Mouse (Mus musculus) hindbrain, embryonic 16.5 days (tissue): Measurements from ENCODE around the gene Apod. TPM values are rescaled to one million over a fixed set of nuclear protein-coding genes. Genes with fewer than 3 reads are reported as not detected.
A peak's percentile ranks its signal among the peaks of the same experiment; 100 is the strongest.

Source experiments
- ATAC-seq: fragments of 200-750 bp; cut with Nextera tagmentation; 2 replicates; pipeline ENCODE4 v1.8.0; 2017; ENCODE audit warnings: moderate TSS enrichment, moderate library complexity
- H3K27ac ChIP-seq: fragments of 300-500 bp; sonication (generic); 2 replicates; pipeline ENCODE4 v1.5.1; 2014; ENCODE audit warnings: low read depth, mild to moderate bottlenecking, control low read depth, low read length, moderate library complexity
- H3K27me3 ChIP-seq: fragments of 300-500 bp; sonication (generic); replicated peaks from 2 replicates; pipeline ENCODE4 v1.6.1; 2014; ENCODE audit warnings: low read length; ENCODE audit not compliant: control insufficient read depth, insufficient read depth
- H3K36me3 ChIP-seq: fragments of 300-500 bp; sonication (generic); 2 replicates; pipeline ENCODE4 v1.6.1; 2014; ENCODE audit warnings: mild to moderate bottlenecking, low read length, moderate library complexity, mixed read lengths; ENCODE audit not compliant: control insufficient read depth, insufficient read depth
- H3K4me1 ChIP-seq: fragments of 300-500 bp; sonication (generic); 2 replicates; pipeline ENCODE4 v1.6.1; 2014; ENCODE audit warnings: low read depth, low read length; ENCODE audit not compliant: control insufficient read depth, insufficient read depth
- H3K4me2 ChIP-seq: fragments of 300-500 bp; sonication (generic); 2 replicates; pipeline ENCODE4 v1.6.1; 2014; ENCODE audit warnings: mild to moderate bottlenecking, low read length, control low read depth, moderate library complexity
- H3K4me3 ChIP-seq: fragments of 300-500 bp; sonication (generic); 2 replicates; pipeline ENCODE4 v1.5.1; 2014; ENCODE audit warnings: mild to moderate bottlenecking, low read length, control low read depth, moderate library complexity
- H3K9ac ChIP-seq: fragments of 300-500 bp; sonication (generic); 2 replicates; pipeline ENCODE4 v1.6.1; 2014; ENCODE audit warnings: low read depth, mild to moderate bottlenecking, control low read depth, low read length, moderate library complexity
- H3K9me3 ChIP-seq: fragments of 300-500 bp; sonication (generic); 2 replicates; pipeline ENCODE4 v1.6.1; 2014; ENCODE audit warnings: mild to moderate bottlenecking, low read length, moderate library complexity; ENCODE audit not compliant: control insufficient read depth
- whole genome bisulfite sequencing: fragments of 180-500 bp; shearing (Covaris S2); extraction: QIAGEN DNeasy Blood & Tissue Kit; methylation state at CpG from one replicate; pipeline ENCODE4 v1.1.7; 2014; 5-methylcytosine and 5-hydroxymethylcytosine counted together
- polyA plus RNA-seq: library from polyadenylated mRNA; unstranded; fragments of >200 nt; fragmentation: Nextera tagmentation; extraction: Ambion mirVana; gene quantifications from 2 replicates; pipeline ENCODE4 v1.2.1, GENCODE M21; 2015

The Apod gene
- polyA plus RNA-seq: 119 and 120 TPM in 2 replicates

DNA sequence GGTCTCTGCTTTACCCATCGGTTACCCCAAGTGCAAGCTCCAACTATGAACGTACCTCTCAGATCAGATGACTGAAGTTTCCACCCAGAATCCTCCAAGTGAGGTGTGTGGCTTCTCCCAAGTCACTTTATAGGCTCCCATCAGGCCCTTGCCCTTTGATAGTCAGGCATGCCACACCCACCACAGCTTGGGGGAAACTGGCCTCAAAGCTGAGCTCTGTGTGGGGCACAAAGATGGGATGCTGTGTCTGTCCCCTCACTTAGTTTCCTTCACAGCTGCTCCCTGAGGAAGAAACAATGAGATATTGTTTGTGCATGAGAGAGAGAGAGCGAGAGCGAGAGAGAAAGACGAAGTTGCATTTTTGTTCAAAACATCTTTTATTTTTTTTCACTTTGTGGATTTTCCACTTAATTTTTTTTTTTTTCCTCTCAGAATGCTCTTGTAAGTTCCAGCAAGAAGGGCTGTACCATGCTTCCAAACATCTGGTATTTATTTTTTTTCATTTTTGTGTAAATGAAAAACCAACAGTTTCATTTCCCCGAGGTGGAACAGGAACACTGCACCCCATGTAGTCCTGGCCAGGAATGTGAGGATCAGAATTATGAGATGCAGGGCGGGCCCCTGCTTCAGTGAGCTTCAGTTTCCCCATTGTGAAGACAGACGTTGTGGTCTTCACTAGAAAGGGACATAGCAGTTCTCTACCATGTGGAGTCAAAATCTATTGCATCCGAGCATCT lies at the start of gene Apod:
Apod (minus strand) TSS at position 312 of the 737 bp plus-strand sequence.
- no peaks in the 10 kb centered on the region for H3K27me3 ChIP-seq
- no peak within 1 kb of the TSS for H3K4me2 ChIP-seq

DNA sequence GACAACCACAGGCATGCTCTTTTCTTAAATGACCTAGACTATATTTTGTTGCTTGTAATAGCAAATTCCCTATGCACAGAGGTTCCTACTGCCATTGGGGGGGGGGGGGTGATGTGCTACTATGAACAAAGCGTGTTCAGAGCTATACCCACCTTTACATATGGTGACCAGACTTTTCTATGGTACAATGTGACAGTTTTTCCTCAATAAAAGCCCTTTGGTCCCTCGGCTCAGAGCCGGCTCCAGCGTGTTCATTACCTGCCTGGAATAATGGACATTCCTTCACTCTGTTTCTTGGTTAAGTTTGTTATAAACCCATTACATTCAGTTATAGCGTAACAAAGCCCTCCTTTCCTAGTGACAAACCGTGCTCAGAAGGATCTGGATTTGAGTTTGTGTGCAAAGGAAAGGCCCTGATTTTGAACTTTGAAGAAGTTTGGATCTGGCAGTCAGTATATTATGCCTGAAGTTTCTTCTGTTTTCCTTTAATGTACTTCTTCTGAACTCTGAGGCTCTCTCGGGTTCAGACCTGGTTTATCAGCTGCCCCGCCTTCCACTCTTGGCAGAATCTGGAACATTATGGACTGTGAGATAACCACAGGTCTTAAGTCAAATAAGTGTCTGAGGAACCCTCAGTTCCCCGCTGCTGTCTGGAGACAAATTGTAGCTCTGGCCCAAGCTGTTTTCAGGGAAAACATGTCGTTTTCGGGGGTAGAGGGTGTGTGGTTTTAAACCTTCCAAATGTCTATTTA lies 49.3 kb upstream of the Apod start:
- no peak overlapping the region for H3K4me2 ChIP-seq
- no peak overlapping the region for H3K4me3 ChIP-seq
- no peaks in the 10 kb centered on the region for H3K36me3 ChIP-seq
- no peaks in the 10 kb centered on the region for H3K27me3 ChIP-seq
- no peak overlapping the region for H3K9ac ChIP-seq
- no peaks in the 10 kb centered on the region for H3K4me1 ChIP-seq
- 0 out of 2 replicates have a peak overlapping the region, but pooled peaks have one; percentile 39 for H3K27ac ChIP-seq
- 88% methylated on average over 11 of the region's 11 CpGs for WGBS
- H3K9me3 ChIP-seq: no peaks in the 10 kb centered on the region
- ATAC-seq: no peak

More for the DNA sequence above, at the start of gene Apod:
- Histone ChIP-seq H3K9ac (no peak within 1 kb of the TSS), H3K4me3 (no peak within 1 kb of the TSS), H3K36me3 (no peaks in the 10 kb centered on the region), H3K27ac (peak within 1 kb of the TSS; percentile 21; the same call in 1 of the 2 replicates), H3K4me1 (no peaks in the 10 kb centered on the region; the same call in 1 of the 2 replicates), H3K9me3 (no peaks in the 10 kb centered on the region)
- no peak for ATAC-seq
- 33% methylated on average over 9 of the region's 9 CpGs for WGBS

DNA sequence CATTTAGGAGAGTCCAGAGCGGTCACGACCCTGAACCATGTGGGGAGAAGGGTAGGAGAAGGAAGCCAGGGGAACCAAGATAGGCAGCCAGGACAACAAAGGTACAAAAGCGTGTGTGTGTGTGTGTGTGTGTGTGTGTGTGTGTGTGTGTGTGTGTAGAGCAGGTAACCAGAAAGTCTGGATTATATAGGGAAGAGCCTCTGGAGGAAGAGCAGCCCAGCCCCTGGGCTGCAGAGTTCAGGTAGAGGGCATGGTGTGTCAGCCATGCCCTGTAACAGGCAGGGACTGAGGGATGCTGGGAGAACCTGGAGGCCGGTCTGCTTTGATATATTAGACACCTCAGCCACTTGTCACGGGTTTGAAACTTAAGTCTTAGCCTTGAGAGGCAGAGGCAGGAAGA lies 44.9 kb upstream of the Apod start:
- no peak overlapping the region for H3K4me3 ChIP-seq
- no peak for ATAC-seq
- H3K36me3 ChIP-seq: no peaks in the 10 kb centered on the region
- H3K27ac ChIP-seq: no peak overlapping the region
- H3K27me3 ChIP-seq: peaks cover 4% of the 10 kb centered on the region; the same call in 1 of the 2 replicates
- H3K4me1 ChIP-seq: no peaks in the 10 kb centered on the region
- 60% methylated on average over 5 of the region's 5 CpGs for WGBS
- H3K4me2 ChIP-seq: no peak overlapping the region
- no peak overlapping the region for H3K9ac ChIP-seq
- H3K9me3 ChIP-seq: no peaks in the 10 kb centered on the region

DNA sequence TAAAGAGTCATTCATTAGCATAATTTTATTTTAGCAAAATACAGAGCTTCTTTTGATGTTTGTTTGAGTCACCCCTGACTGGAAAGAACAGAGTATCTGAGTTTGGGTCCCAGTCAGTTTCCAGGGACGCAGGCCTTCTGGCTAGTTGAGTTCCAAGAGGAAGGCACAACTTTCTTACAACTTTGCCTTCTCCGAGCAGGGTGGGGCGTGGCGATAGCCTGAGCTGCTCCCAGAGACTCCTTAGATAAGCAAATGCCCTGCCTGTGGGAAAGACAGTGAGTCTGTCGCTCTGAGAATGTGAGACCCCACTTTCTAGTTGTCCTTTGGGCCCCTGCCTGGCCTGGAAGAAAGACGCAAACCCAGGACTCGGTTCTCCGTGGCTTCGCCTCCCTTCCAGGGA lies 44.4 kb upstream of the Apod start:
- H3K4me2 ChIP-seq: no peak overlapping the region
- H3K4me3 ChIP-seq: no peak overlapping the region
- H3K9me3 ChIP-seq: no peaks in the 10 kb centered on the region
- H3K27me3 ChIP-seq: peaks cover 4% of the 10 kb centered on the region; the same call in 1 of the 2 replicates
- WGBS: 28% methylated on average over 9 of the region's 9 CpGs
- H3K36me3 ChIP-seq: no peaks in the 10 kb centered on the region
- H3K9ac ChIP-seq: no peak overlapping the region
- ATAC-seq: no peak
- no peak overlapping the region for H3K27ac ChIP-seq
- no peaks in the 10 kb centered on the region for H3K4me1 ChIP-seq

DNA sequence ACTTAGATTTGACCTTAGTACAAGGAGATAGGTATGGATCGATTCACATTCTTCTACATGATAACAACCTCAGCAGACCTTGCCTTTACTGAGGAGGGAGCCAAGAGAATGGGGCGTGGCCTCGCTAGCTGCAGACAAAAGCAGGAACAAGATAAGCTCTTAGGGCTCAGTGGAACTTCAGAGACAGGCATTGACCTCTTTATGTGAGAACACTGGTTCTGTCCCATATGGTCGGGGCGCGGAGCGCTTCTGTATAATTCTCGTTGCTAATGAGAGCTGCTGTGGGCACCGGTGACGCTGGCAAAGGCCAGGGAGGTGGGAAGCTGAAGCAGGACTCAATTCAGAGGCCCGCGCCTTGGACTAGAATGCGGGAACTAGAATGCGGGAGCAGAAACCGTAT lies 44.0 kb upstream of the Apod start:
- no peak for ATAC-seq
- WGBS: 44% methylated on average over 15 of the region's 15 CpGs
- no peak overlapping the region for H3K9ac ChIP-seq
- no peaks in the 10 kb centered on the region for H3K4me1 ChIP-seq
- H3K9me3 ChIP-seq: no peaks in the 10 kb centered on the region
- H3K27me3 ChIP-seq: peaks cover 4% of the 10 kb centered on the region; the same call in 1 of the 2 replicates
- no peaks in the 10 kb centered on the region for H3K36me3 ChIP-seq
- H3K4me2 ChIP-seq: no peak overlapping the region
- no peak overlapping the region for H3K4me3 ChIP-seq
- no peak overlapping the region for H3K27ac ChIP-seq

DNA sequence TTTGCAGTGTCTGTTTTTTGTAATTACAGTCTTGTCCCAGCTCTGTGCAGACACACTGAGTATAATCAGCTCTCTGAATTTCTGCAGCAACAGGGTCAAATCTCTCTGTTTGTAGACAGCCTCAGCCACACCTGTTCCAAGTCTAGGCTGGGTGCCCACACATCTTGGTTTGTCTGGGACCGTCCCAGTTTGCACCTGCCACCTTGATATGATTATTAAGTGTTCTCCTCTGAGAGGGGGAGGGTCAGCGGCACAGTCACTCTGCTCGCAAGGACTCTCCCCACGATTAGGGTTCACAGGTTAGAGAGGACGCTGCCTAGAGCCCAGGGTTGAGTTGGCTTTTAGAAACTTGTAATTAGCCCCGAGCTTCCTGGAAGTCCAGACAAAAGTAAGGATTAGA lies 41.3 kb upstream of the Apod start:
- H3K9ac ChIP-seq: no peak overlapping the region
- no peak for ATAC-seq
- WGBS: 76% methylated on average over 6 of the region's 6 CpGs
- no peaks in the 10 kb centered on the region for H3K36me3 ChIP-seq
- H3K4me3 ChIP-seq: no peak overlapping the region
- H3K27me3 ChIP-seq: peaks cover 4% of the 10 kb centered on the region; the same call in 1 of the 2 replicates
- H3K9me3 ChIP-seq: no peaks in the 10 kb centered on the region
- no peak overlapping the region for H3K27ac ChIP-seq
- no peaks in the 10 kb centered on the region for H3K4me1 ChIP-seq
- no peak overlapping the region for H3K4me2 ChIP-seq

DNA sequence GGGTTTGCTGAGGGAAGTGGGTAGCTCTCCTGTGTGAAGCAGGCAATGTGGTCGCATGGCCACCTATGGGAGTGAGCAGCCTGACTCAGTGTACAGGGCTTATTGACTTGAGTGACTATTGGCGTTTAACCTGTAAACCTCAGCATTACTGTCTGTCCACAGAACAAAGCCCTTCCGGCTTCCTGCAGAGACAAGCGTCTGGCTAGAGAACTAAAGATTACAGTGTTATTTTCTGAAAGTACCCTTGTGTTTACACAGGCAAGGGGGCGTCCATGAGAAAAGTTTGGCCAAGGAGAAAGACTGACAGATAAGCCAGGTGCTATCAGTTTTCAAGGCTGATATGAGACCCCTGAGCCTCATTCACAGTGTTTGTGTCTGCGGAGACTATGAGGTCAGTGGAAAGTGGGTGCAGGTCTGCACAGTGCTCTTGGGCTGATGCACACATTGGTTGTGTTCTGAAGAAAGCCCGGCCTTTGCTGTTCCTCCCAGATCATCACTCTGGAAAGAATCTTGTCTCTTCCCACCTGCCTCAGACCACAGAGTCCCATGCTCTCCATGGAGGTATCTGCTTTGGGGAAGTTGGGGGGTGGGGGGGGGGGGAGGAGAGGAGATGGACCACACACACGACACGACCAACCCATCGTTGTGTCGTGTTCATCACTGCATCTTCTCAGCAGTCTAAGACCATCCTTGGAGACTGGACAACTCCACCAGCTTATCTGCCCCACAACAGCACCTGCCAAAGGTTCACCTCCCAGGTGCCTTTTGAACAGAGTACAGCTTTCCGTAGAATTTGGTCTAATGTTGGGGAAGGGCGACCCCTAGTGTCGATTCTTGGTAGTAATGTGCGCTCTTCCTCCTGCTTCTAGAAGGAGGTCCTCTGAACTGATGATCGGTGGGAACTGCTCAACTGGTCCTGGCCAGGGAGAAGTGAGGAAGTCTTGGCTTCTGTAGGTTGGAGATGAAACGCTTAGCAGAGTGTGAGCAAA lies 40.0 kb upstream of the Apod start:
- peaks cover 4% of the 10 kb centered on the region; the same call in 1 of the 2 replicates for H3K27me3 ChIP-seq
- no peak overlapping the region for H3K4me3 ChIP-seq
- no peaks in the 10 kb centered on the region for H3K4me1 ChIP-seq
- H3K9me3 ChIP-seq: no peaks in the 10 kb centered on the region
- H3K4me2 ChIP-seq: peak overlapping the region; percentile 44
- H3K36me3 ChIP-seq: no peaks in the 10 kb centered on the region
- 29% methylated on average over 14 of the region's 17 CpGs for WGBS
- peak; percentile 84 for ATAC-seq
- H3K9ac ChIP-seq: no peak overlapping the region
- no peak overlapping the region for H3K27ac ChIP-seq

DNA sequence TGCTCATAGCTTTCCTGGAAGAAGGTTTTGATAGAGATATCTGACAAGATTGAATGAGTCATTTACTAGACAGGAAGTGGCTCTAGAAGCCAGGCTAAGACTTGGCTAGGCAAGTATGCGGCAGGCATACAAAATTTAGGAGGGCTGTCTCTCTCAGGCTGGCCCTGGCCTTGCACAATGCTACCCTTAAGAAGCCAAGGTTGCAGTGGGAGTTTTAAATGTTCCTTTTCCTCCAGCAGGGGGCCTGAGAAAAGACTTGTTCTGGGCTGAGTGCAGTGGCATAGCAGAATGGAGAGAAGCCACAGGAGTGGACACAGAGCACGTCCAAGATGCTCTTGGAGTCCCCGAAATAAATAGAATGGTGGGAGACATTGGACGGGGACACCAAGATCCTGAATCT lies 38.4 kb upstream of the Apod start:
- H3K4me3 ChIP-seq: no peak overlapping the region
- H3K9ac ChIP-seq: no peak overlapping the region
- peaks cover 4% of the 10 kb centered on the region; the same call in 1 of the 2 replicates for H3K27me3 ChIP-seq
- no peaks in the 10 kb centered on the region for H3K9me3 ChIP-seq
- WGBS: 75% methylated on average over 4 of the region's 4 CpGs
- no peaks in the 10 kb centered on the region for H3K4me1 ChIP-seq
- H3K4me2 ChIP-seq: no peak overlapping the region
- no peak overlapping the region for H3K27ac ChIP-seq
- no peaks in the 10 kb centered on the region for H3K36me3 ChIP-seq
- ATAC-seq: 0 out of 2 replicates have a peak, but pooled peaks have one; percentile 37
